Mouse (Mus musculus) neural tube, embryonic 11.5 days (tissue): ENCODE measurements around the gene N4bp2l2. TPM values are rescaled to one million over a fixed set of nuclear protein-coding genes. Genes with fewer than 3 reads are reported as not detected.

Experiments
- ATAC-seq: fragments of 200-750 bp; cut with Nextera tagmentation; 2 replicates; pipeline ENCODE4 v1.8.0; 2017; ENCODE audit warnings: moderate number of reproducible peaks, mild to moderate bottlenecking, moderate TSS enrichment, moderate library complexity; ENCODE audit not compliant: insufficient read depth, low FRiP score, low TSS enrichment
- DNase-seq: peaks from one replicate; pipeline ENCODE4 v3.0.0-alpha.2; 2015; ENCODE audit warnings: low spot score
- H3K27ac ChIP-seq: fragments of 300-500 bp; sonication (generic); 2 replicates; pipeline ENCODE4 v1.5.1; 2014; ENCODE audit warnings: low read depth, mild to moderate bottlenecking, low read length
- H3K27me3 ChIP-seq: fragments of 300-500 bp; sonication (generic); 2 replicates; pipeline ENCODE4 v1.6.1; 2014; ENCODE audit warnings: mild to moderate bottlenecking, low read length, mixed read lengths; ENCODE audit not compliant: control insufficient read depth, insufficient read depth
- H3K36me3 ChIP-seq: fragments of 300-500 bp; sonication (generic); 2 replicates; pipeline ENCODE4 v1.6.1; 2014; ENCODE audit warnings: mild to moderate bottlenecking, low read length, moderate library complexity, mixed read lengths; ENCODE audit not compliant: control insufficient read depth, insufficient read depth
- H3K4me1 ChIP-seq: fragments of 300-500 bp; sonication (generic); 2 replicates; pipeline ENCODE4 v1.6.1; 2014; ENCODE audit warnings: low read length, mixed read lengths; ENCODE audit not compliant: control insufficient read depth, insufficient read depth
- H3K4me2 ChIP-seq: fragments of 300-500 bp; sonication (generic); 2 replicates; pipeline ENCODE4 v1.6.1; 2014; ENCODE audit warnings: low read depth, mild to moderate bottlenecking, moderate library complexity
- H3K4me3 ChIP-seq: fragments of 300-500 bp; sonication (generic); 2 replicates; pipeline ENCODE4 v1.5.1; 2014; ENCODE audit warnings: low read depth, low read length
- H3K9ac ChIP-seq: fragments of 300-500 bp; sonication (generic); 2 replicates; pipeline ENCODE4 v1.6.1; 2014; ENCODE audit warnings: mild to moderate bottlenecking, low read length
- H3K9me3 ChIP-seq: fragments of 300-500 bp; sonication (generic); 2 replicates; pipeline ENCODE4 v1.6.1; 2016; ENCODE audit warnings: low read length; ENCODE audit not compliant: control insufficient read depth
- WGBS: fragments of 180-500 bp; shearing (Covaris S2); extraction: QIAGEN DNeasy Blood & Tissue Kit; methylation state at CpG from one replicate; pipeline ENCODE4 v1.1.7; 2014; 5-methylcytosine and 5-hydroxymethylcytosine counted together
- polyA plus RNA-seq: library from polyadenylated mRNA; unstranded; fragments of >200 nt; fragmentation: Nextera tagmentation; extraction: Ambion mirVana; gene quantifications from 2 replicates; pipeline ENCODE4 v1.2.1, GENCODE M21; 2014

Gene N4bp2l2
- polyA plus RNA-seq, 1 experiment from 2014 or later: 44.8 TPM

DNA sequence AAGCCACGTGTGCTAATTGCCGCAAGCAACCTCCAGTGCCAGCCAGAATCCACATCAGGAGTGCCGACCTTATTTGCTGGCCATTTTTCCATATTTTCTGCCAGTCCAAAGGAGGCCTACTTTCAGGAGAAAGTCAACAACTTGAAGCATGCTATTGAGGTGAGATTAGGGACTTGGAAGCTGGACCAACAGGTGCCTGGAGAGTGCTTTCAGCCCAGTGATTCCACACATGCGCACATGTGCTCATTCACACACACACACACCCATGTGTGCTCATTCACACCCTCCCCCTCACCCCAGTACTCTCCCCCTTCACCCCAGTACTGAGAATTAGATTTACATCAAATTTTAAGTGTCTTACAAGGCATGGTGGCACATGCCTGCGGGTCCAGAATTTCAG, 99.0 kb downstream of the N4bp2l2 start:
- 93% methylated on average over 5 of the region's 5 CpGs for WGBS
- H3K4me3 ChIP-seq: no peak overlapping the region
- H3K27me3 ChIP-seq: no peaks in the 10 kb centered on the region
- no peaks in the 10 kb centered on the region for H3K4me1 ChIP-seq
- DNase-seq: no peak
- no peak overlapping the region for H3K4me2 ChIP-seq
- no peaks in the 10 kb centered on the region for H3K36me3 ChIP-seq
- H3K9me3 ChIP-seq: no peaks in the 10 kb centered on the region
- no peak overlapping the region for H3K27ac ChIP-seq
- no peak overlapping the region for H3K9ac ChIP-seq
- no peak for ATAC-seq

DNA sequence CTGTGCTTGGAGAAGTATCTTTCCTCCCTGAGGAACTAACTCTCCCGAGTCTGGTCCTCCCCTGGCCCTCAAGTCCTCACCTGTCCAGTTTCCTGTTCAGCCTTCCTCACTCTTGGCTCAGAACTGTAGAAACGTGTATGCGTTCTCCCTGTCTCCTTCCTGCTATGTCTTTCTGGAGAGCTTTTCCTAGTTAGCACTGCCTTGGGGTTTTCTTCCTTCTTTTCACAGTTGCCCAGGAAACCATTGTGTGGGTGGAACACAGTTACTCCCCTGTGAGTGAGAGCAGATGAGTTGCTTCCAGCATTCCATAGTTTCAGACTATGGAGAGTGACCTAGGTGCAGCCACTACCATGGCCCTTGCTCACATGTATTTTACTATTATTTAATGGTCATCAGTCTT, 99.8 kb downstream of the N4bp2l2 start:
- no peaks in the 10 kb centered on the region for H3K27me3 ChIP-seq
- no peak overlapping the region for H3K9ac ChIP-seq
- no peak for ATAC-seq
- H3K27ac ChIP-seq: no peak overlapping the region
- 77% methylated on average over 3 of the region's 3 CpGs for WGBS
- no peak for DNase-seq
- H3K9me3 ChIP-seq: no peaks in the 10 kb centered on the region
- H3K4me2 ChIP-seq: no peak overlapping the region
- H3K36me3 ChIP-seq: peaks cover 2% of the 10 kb centered on the region; the same call in 1 of the 2 replicates
- H3K4me1 ChIP-seq: no peaks in the 10 kb centered on the region
- no peak overlapping the region for H3K4me3 ChIP-seq

DNA sequence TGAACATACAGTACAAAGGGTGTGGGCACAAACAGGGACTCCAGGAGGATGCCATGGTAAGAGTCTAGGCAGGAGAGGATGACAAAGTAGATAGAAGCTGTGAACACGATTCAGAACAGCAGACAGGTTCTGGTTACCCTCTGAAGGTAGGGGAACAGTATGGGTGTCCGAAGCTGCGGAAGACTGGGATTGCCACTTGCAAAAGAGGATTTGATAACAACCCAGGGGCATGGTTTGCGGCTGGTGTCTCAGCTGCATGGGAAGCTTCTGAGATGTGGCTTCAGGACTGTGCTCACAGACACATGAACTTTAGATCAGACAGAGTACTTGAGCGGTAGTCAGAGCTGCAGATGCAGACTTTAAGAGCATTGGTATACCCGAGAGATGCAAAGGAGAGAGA, 101.6 kb downstream of the N4bp2l2 start:
- no peak for DNase-seq
- no peak overlapping the region for H3K4me2 ChIP-seq

DNA sequence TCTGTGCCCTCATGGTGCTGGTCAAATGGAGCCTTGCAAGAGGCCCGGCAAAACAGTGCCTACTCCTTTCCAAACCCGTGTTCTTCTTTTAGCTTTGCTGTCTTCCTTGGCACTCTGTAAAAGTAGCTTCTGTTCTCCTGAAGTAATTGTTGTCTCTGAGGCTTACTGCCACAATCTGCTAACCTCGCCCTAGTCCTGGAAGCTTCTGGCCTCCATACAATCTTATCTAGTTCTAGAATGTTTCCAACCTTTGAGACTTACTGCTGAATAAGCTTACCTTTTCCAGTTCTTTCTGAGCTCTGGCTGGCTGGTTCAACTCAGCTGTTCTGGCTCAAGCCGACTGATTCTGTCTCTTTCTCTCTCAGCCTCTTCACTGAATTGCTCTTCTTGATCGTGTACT, 104.2 kb downstream of the N4bp2l2 start:
- Histone ChIP-seq H3K27ac (no peak overlapping the region), H3K4me3 (no peak overlapping the region), H3K4me2 (no peak overlapping the region), H3K27me3 (no peaks in the 10 kb centered on the region), H3K9ac (no peak overlapping the region), H3K4me1 (no peaks in the 10 kb centered on the region), H3K36me3 (peaks cover 4% of the 10 kb centered on the region; the same call in 1 of the 2 replicates), H3K9me3 (no peaks in the 10 kb centered on the region)
- ATAC-seq: no peak
- 94% methylated on average over 5 of the region's 5 CpGs for WGBS
- DNase-seq: no peak

More for the DNA sequence above, 101.6 kb downstream of the N4bp2l2 start:
- ATAC-seq: no peak
- Histone ChIP-seq H3K9me3 (no peaks in the 10 kb centered on the region), H3K9ac (no peak overlapping the region), H3K27me3 (no peaks in the 10 kb centered on the region), H3K4me1 (no peaks in the 10 kb centered on the region), H3K36me3 (peaks cover 4% of the 10 kb centered on the region; the same call in 1 of the 2 replicates), H3K27ac (no peak overlapping the region), H3K4me3 (no peak overlapping the region)
- WGBS: 93% methylated on average over 6 of the region's 6 CpGs

DNA sequence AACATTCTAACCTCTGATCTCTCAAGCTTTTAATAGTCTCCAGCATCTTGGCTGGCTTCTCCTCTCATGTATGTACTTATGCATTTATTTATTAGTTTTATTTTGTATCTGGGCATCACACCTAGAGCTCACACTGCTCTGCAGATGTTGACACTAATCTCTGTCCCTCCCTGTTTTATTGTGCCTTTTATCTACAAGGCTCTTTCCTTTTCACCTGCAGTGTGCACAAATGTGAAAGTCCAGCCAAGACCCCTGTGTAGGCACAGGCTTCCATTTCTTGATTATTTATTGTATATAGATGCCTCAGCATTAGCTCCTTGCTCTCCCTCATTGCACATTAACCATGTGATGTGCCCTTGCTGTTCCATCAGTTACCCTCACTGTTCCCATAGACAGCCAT, 104.6 kb downstream of the N4bp2l2 start:
- Histone ChIP-seq H3K9me3 (no peaks in the 10 kb centered on the region), H3K36me3 (peaks cover 4% of the 10 kb centered on the region; the same call in 1 of the 2 replicates), H3K9ac (no peak overlapping the region), H3K4me3 (no peak overlapping the region), H3K27ac (no peak overlapping the region), H3K27me3 (no peaks in the 10 kb centered on the region), H3K4me1 (no peaks in the 10 kb centered on the region), H3K4me2 (no peak overlapping the region)
- ATAC-seq (no peak), DNase-seq (no peak)

DNA sequence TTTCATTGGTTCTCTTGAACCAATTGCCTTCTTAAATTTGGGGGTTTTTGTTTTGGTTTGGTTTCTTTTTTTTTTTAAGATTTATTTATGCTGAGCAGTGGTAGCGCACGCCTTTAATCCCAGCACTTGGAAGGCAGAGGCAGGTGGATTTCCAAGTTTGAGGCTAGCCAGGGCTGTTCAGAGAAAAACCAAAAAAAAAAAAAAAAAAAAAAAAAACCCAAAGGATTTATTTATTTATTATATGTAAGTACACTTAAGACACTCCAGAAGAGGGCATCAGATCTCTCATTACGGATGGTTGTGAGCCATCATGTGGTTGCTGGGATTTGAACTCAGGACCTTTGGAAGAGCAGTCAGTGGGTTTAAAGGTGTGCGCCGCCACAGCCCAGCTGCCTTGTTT, 105.1 kb downstream of the N4bp2l2 start:
- Histone ChIP-seq H3K36me3 (peaks cover 4% of the 10 kb centered on the region; the same call in 1 of the 2 replicates), H3K9me3 (no peaks in the 10 kb centered on the region), H3K4me1 (no peaks in the 10 kb centered on the region)

DNA sequence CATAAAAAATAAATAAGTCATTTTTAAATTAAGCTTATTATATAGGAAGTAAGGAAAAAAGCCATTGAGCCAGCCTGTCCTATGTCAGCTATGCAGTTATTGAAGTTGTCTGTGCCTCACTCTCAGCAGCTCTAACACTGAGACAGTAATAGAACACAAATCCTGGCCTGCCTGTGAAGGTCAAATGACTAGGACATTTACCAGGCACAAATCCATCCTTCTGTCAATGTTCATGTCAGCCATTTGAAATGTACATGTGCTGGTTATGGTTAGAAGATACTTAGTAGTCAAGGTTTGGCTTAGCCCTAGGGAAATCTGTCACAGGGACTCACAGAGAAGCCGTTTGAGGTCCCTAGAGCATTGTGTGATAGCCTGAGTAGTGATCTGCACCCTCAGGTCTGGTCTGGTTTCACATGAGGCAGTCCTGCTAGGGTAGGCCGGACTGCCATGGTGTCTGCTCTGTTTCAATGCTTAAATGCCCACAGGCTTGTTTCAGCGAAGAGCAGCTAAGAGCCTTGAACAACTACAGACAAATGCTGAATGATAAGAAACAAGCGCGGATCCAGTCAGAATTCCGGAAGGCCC, 106.4 kb downstream of the N4bp2l2 start:
- Histone ChIP-seq H3K9me3 (no peaks in the 10 kb centered on the region), H3K27ac (no peak overlapping the region), H3K4me3 (no peak overlapping the region), H3K9ac (no peak overlapping the region), H3K27me3 (no peaks in the 10 kb centered on the region), H3K4me1 (no peaks in the 10 kb centered on the region), H3K36me3 (peaks cover 4% of the 10 kb centered on the region; the same call in 1 of the 2 replicates), H3K4me2 (no peak overlapping the region)
- ATAC-seq: no peak
- WGBS: 96% methylated on average over 6 of the region's 6 CpGs
- DNase-seq: no peak

More for the DNA sequence above, 105.1 kb downstream of the N4bp2l2 start:
- no peak overlapping the region for H3K27ac ChIP-seq
- no peak overlapping the region for H3K9ac ChIP-seq
- H3K4me2 ChIP-seq: no peak overlapping the region
- 96% methylated on average over 5 of the region's 5 CpGs for WGBS
- H3K4me3 ChIP-seq: no peak overlapping the region
- H3K27me3 ChIP-seq: no peaks in the 10 kb centered on the region
- DNase-seq (no peak), ATAC-seq (no peak)

Other genes with a start within 250 kb of the N4bp2l2 start
- gene Zar1l, start 148.0 kb downstream of the N4bp2l2 start, polyA plus RNA-seq: not detected in 2 replicates
- 20.1 and 22.6 TPM in 2 replicates for gene Brca2, start 143.6 kb downstream of the N4bp2l2 start, polyA plus RNA-seq
- 2.9 and 3.4 TPM in 2 replicates for gene N4bp2l1, start 69.0 kb downstream of the N4bp2l2 start, polyA plus RNA-seq
- gene Pds5b, start 7.6 kb upstream of the N4bp2l2 start, polyA plus RNA-seq: 47.7 and 48.5 TPM in 2 replicates